Mouse (Mus musculus) kidney, adult 8-10 months (tissue): ENCODE data around the gene Uqcr10.
"Not testable (repeated sequence)": the region's sequence is repeated elsewhere in the genome, so short reads cannot be mapped to it uniquely, and the experiment has no call there.

Experiments
- DNase-seq, 2 experiments: peaks; one replicate each; pipeline ENCODE4 v3.0.0; 2022

The Uqcr10 gene

GRCm38 (mm10) chr11:4712822-4713221 is 8.7 kb upstream of the Uqcr10 start:
- no peak for DNase-seq

GRCm38 (mm10) chr11:4710188-4710587 is 6.0 kb upstream of the Uqcr10 start:
- DNase-seq: not testable (repeated sequence)

- DNase-seq: no peak
Observed at GRCm38 (mm10) chr11:4705178-4705577, 1.0 kb upstream of the Uqcr10 start.

GRCm38 (mm10) chr11:4703688-4704071 is 462 bp downstream of the Uqcr10 start:
- DNase-seq: no peak

GRCm38 (mm10) chr11:4700726-4701125 is 3.4 kb downstream of the Uqcr10 start:
- DNase-seq: no peak

- DNase-seq: peak; percentile 17 to 38
Observed at GRCm38 (mm10) chr11:4697043-4697983, 6.8 kb downstream of the Uqcr10 start.

GRCm38 (mm10) chr11:4692162-4692561 is 12.0 kb downstream of the Uqcr10 start:
- no peak for DNase-seq

GRCm38 (mm10) chr11:4691213-4691612 is 12.9 kb downstream of the Uqcr10 start:
- DNase-seq: no peak

GRCm38 (mm10) chr11:4690353-4690752 is 13.8 kb downstream of the Uqcr10 start:
- no peak for DNase-seq

GRCm38 (mm10) chr11:4688632-4689380 is 15.3 kb downstream of the Uqcr10 start:
- no peak for DNase-seq

- no peak for DNase-seq
Observed at GRCm38 (mm10) chr11:4687874-4688273, 16.3 kb downstream of the Uqcr10 start.

- peak in 1 of 2 experiments; percentile 38 for DNase-seq
Observed at GRCm38 (mm10) chr11:4687027-4687426, 17.1 kb downstream of the Uqcr10 start.

- DNase-seq: no peak
Observed at GRCm38 (mm10) chr11:4685510-4685909, 18.6 kb downstream of the Uqcr10 start.

GRCm38 (mm10) chr11:4685071-4685470 is 19.1 kb downstream of the Uqcr10 start:
- no peak for DNase-seq

GRCm38 (mm10) chr11:4684186-4684585 is 20.0 kb downstream of the Uqcr10 start:
- no peak for DNase-seq

GRCm38 (mm10) chr11:4683516-4683915 is 20.6 kb downstream of the Uqcr10 start:
- no peak for DNase-seq

- no peak for DNase-seq
Observed at GRCm38 (mm10) chr11:4680126-4680525, 24.0 kb downstream of the Uqcr10 start.

GRCm38 (mm10) chr11:4679441-4679832 is 24.7 kb downstream of the Uqcr10 start:
- DNase-seq: no peak

- no peak for DNase-seq
Observed at GRCm38 (mm10) chr11:4678700-4679440, 25.3 kb downstream of the Uqcr10 start.

- DNase-seq: no peak
Observed at GRCm38 (mm10) chr11:4677250-4677872, 26.8 kb downstream of the Uqcr10 start.

GRCm38 (mm10) chr11:4675693-4676092 is 28.4 kb downstream of the Uqcr10 start:
- DNase-seq: no peak

GRCm38 (mm10) chr11:4675126-4675562 is 29.0 kb downstream of the Uqcr10 start:
- peak; percentile 31 to 34 for DNase-seq

GRCm38 (mm10) chr11:4674593-4674992 is 29.5 kb downstream of the Uqcr10 start:
- no peak for DNase-seq
